Mouse (Mus musculus): ENCODE results near the gene Vmn1r76.

Gene Vmn1r76

DNA sequence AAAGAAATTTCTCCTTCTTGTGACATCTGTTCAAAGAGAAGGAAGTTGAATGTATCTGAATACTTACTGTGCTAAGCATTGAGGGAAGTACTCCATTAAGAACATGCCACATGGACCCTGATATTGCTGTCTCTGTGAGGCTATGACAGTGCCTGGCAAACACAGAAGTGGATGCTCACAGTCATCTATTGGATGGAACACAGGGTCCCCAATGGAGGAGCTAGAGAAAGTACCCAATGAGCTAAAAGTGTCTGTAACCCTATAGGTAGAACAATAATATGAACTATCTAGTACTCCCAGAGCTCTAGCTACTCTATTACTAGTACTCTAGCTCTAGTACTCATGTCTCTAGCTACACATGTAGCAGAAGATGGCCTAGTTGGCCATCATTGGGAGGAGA, at the start of gene Vmn1r76:
Gene Vmn1r76, minus strand, starts transcription at position 101 of the 400 bp plus-strand sequence.
- DNase-seq = no peak

DNA sequence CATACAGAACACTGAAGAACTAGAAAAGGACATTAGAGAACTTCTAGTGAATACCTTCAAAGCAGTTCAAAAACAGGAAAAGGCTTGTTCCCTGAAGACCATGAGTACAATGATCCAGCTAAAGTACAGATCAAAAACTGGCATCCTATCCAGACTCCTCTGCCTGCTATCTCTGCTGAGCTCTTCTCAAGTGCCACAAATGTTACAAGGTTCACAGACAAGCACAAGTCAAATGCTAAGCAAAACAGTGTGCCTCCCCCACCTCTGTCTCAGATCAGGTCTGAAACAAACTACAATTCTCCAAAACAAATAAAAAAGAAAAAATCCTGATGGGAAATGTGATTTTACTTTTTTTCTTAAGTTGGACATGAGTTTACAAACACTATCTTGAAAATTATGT, 34.6 kb upstream of the Vmn1r76 start:
- DNase-seq = no peak

GRCm38 (mm10) chr7:11947991-11948390, 10.0 kb upstream of the Vmn1r76 start:
- no peak for DNase-seq

DNA sequence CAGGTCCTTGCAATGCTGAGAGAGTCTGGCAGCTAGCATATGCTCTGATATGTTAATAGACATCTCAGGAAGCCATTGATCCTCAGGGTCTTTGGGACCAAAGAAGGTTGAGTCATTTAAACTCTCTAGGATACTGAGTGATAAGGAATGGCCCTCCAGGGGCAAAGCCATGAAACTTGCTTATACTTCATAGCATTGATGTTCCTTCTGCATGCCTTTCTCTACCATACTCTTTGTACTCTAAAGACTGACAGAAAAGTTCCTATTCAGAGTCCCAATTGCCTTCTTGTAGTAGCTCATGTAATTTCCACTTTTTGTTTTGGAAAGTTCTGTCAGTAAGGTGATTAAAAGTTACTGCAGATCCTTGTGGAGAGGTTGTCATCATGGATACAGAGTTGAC, 63.7 kb downstream of the Vmn1r76 start, which contains the start of gene Vmn1r75:
Gene Vmn1r75, plus strand, starts transcription at position 301 of the 400 bp plus-strand sequence.
- DNase-seq = no peak

Measured in thymus, adult 18-20 months (tissue).